Mouse (Mus musculus): ENCODE data around the gene 4933430I17Rik.

- no peak for TF ChIP-seq CTCF (IDR thresholded peaks at IDR 0.05; ENCODE audit: extremely low read depth, insufficient read depth, insufficient read length, insufficient replicate concordance)
- no peak for TF ChIP-seq POLR2A (IDR thresholded peaks at IDR 0.05; ENCODE audit: low read depth, low read length)
These were observed 7.4 kb upstream of the 4933430I17Rik start for GRCm38 (mm10) chr4:62517538-62518415.

All from spleen, adult 2 months (tissue).